Mouse (Mus musculus): Measurements from ENCODE around the gene Atat1. TPM values are rescaled to one million over a fixed set of nuclear protein-coding genes. Genes with fewer than 3 reads are reported as not detected.

The Atat1 gene
- total and polyA plus RNA-seq, 3 experiments, result 10.5 to 18.3 (median 16.3) TPM

DNA sequence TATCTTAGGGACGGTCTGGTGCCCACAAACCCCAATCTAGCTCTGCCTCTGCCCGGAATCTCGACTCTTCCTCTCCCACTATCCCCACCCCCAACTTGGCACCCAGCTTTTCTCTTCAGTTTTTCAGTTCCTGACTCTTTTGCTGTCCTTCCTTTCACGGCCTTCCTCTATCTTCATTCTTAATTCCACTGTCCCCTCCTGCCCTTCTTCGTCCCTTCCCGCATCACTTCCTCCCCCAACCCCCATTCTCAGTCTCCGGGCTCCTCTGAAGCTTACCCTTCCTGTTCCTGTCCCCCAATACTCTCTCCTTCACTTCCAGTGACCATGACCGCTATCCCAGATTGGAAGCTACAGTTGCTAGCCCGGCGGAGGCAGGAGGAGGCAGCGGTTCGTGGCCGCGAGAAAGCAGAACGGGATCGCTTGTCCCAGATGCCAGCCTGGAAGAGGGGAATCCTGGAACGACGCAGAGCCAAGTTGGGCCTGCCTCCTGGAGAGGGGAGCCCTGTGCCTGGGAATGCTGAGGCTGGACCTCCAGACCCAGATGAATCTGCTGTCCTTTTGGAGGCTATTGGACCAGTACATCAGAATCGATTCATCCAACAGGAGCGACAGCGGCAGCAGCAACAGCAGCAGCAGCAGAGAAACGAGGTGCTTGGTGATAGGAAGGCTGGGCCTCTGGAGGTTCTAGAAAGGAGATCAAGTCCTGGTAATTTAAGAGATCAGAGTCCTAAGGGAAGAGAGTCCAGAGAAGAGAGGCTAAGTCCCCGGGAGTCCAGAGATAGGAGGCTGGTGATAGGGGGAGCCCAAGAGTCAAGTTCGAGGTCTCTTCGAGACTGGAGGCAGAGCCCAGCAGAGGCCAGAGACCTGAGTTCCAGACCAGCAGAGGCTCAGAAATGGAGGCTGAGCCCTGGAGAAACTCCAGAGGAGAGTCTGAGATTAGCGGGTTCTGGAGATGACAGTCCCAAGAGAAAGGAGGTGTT lies 42.7 kb downstream of the Atat1 start:
- ATAC-seq (ENCODE audit: extremely low read depth, insufficient number of reproducible peaks, low FRiP score, poor library complexity, severe bottlenecking), result no peak
- Histone ChIP-seq H3K4me1 (ENCODE audit: insufficient read depth, low read depth, low read length) (peaks cover 94% of the 10 kb centered on the region), H3K27me3 (ENCODE audit: insufficient read depth, low read length) (peaks cover 17% of the 10 kb centered on the region; the same call in 1 of the 2 replicates), H3K9me3 (replicated peaks) (peaks cover 4% of the 10 kb centered on the region; the same call in 1 of the 2 replicates), H3K36me3 (replicated peaks) (peaks cover 35% of the 10 kb centered on the region), H3K4me3 (ENCODE audit: low read depth, low read length) (peak overlapping the region; percentile 74)
- 0 out of 2 replicates have a peak, but pooled peaks have one; percentile 7 for TF ChIP-seq CTCF (IDR thresholded peaks at IDR 0.05; ENCODE audit: low read depth, low read length)
- no peak for TF ChIP-seq GATA1 (IDR thresholded peaks at IDR 0.05; ENCODE audit: borderline replicate concordance, low read length)
- peak; percentile 37 for DNase-seq (ENCODE audit: low spot score)

DNA sequence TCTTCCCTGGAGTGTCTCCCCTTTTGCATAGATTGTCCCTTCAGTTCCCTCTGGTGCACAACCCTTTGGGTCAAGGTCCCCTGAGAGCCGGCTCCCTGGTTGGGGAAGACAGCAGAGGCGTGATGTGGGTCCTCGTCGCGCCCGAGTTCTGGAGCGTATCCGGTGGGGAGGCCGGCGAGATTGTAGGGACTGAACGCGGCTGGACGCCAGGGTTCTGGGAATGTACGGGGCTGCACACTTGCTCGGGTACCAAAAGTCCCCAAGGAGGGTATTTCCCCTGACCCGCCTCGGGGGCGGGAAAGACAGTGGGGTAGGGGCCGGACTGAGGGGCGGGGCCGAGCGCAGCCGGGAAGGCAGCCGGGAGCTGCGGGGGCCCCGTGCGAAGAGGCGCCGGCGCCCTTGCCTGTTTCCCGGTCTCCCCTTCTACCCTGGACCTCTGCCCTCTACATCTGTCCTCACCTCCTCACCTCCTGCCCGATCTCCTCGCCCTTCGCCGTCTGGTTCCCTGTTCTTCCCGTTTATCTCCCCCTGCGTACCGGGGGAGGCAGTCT lies 43.5 kb downstream of the Atat1 start:
- Histone ChIP-seq H3K36me3 (replicated peaks) (peaks cover 30% of the 10 kb centered on the region), H3K27me3 (ENCODE audit: insufficient read depth, low read length) (peaks cover 17% of the 10 kb centered on the region; the same call in 1 of the 2 replicates), H3K4me3 (ENCODE audit: low read depth, low read length) (peak overlapping the region; percentile 74), H3K4me1 (ENCODE audit: insufficient read depth, low read depth, low read length) (peaks cover 94% of the 10 kb centered on the region), H3K9me3 (replicated peaks) (peaks cover 4% of the 10 kb centered on the region; the same call in 1 of the 2 replicates)
- TF ChIP-seq TAL1 (conservative IDR thresholded peaks at IDR 0.05; ENCODE audit: low read depth, low read length) (no peak), CTCF (IDR thresholded peaks at IDR 0.05; ENCODE audit: low read depth, low read length) (no peak), GATA1 (IDR thresholded peaks at IDR 0.05; ENCODE audit: borderline replicate concordance, low read length) (no peak), GATA2 (IDR thresholded peaks at IDR 0.05; ENCODE audit: borderline replicate concordance, low read depth, low read length) (no peak), POLR2AphosphoS5 (IDR thresholded peaks at IDR 0.05; ENCODE audit: insufficient replicate concordance, low read depth, low read length) (no peak)
- ATAC-seq (ENCODE audit: extremely low read depth, insufficient number of reproducible peaks, low FRiP score, poor library complexity, severe bottlenecking), result no peak
- peak; percentile 41 for DNase-seq (ENCODE audit: low spot score)

DNA sequence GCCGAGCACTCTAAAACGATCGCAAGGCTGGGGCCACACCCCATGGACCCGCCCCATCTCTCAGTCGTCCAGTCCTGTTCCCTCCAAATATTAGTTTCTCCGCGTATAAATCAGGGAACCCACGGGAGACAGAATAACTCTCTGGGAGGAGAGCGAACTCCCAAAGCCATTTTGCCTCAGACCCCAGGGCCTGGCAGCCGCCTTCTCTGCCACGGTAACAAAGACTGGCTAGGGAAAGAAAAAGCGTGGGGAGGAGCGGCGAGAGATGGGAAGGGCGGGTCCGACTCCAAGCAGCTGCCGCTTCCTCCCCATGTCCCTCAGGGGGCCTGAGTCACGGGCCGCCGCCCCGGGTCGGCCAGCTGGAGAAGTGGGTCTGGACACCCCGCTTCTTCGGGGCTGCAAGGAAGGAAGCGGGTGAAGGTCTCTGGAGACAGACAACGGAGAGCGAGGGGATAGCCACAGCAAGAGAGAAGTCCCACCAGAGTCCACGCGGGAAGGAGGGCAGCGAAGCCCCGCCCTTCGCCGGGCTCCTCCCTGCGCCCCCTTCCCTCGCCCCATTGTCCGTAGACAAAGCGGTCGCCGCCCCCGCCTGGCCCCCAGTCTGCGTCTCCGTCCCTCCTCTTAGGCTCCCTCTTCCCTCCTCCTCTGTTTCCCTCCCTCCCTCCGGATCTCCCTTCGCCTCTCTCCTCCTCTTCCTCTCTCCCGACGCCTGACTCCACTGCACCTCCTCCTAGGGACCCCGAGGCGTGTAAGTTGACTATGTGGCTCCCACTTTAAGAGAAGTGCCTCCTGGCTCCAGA lies 44.2 kb downstream of the Atat1 start, which contains the start of gene Ppp1r18:
TSS of gene Ppp1r18 (plus strand) at position 113 of the 800 bp plus-strand sequence.
- ATAC-seq (ENCODE audit: extremely low read depth, insufficient number of reproducible peaks, low FRiP score, poor library complexity, severe bottlenecking) (0 out of 2 replicates have a peak, but pooled peaks have one; percentile 3), DNase-seq (ENCODE audit: low spot score) (peak; percentile 60)
- Histone ChIP-seq H3K4me1 (ENCODE audit: insufficient read depth, low read depth, low read length) (peaks cover 95% of the 10 kb centered on the region), H3K36me3 (replicated peaks) (peaks cover 25% of the 10 kb centered on the region), H3K9me3 (replicated peaks) (no peaks in the 10 kb centered on the region), H3K4me3 (ENCODE audit: low read depth, low read length) (peak within 1 kb of the TSS; percentile 74), H3K27me3 (ENCODE audit: insufficient read depth, low read length) (peaks cover 17% of the 10 kb centered on the region; the same call in 1 of the 2 replicates)
- TF ChIP-seq GATA2 (IDR thresholded peaks at IDR 0.05; ENCODE audit: borderline replicate concordance, low read depth, low read length) (no peak), POLR2AphosphoS5 (IDR thresholded peaks at IDR 0.05; ENCODE audit: insufficient replicate concordance, low read depth, low read length) (no peak), GATA1 (IDR thresholded peaks at IDR 0.05; ENCODE audit: borderline replicate concordance, low read length) (no peak), TAL1 (conservative IDR thresholded peaks at IDR 0.05; ENCODE audit: low read depth, low read length) (no peak), CTCF (IDR thresholded peaks at IDR 0.05; ENCODE audit: low read depth, low read length) (no peak)

DNA sequence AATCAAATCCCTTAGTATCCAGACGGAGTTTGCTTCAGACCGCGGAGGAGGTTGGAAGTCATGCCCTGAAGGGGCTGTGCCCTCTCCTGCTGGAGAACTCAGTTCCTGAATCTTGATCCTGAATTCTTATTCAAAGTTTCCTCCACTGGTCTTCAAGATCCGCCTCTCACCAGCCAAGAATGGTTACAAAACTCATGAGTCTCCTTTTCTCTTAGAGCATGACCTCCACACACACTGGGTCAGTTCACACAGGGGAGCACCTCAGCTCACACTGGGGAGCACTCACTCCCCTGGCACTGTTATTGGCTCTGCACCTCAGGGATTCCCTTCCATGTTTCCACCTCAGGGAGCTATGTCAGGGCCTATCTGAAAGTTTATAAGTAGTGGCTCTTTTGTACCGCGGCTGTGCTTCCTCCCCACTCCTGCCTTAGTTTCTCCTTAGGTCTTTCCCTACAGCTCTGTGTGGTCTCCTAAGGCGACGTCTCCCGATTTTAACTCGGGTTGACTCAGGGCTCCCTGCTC lies 45.0 kb downstream of the Atat1 start:
- ATAC-seq (ENCODE audit: extremely low read depth, insufficient number of reproducible peaks, low FRiP score, poor library complexity, severe bottlenecking) (no peak), DNase-seq (ENCODE audit: low spot score) (no peak)
- peaks cover 25% of the 10 kb centered on the region for H3K36me3 ChIP-seq (replicated peaks)
- peak overlapping the region; percentile 74; the same call in 1 of the 2 replicates for H3K4me3 ChIP-seq (ENCODE audit: low read depth, low read length)
- peaks cover 17% of the 10 kb centered on the region; the same call in 1 of the 2 replicates for H3K27me3 ChIP-seq (ENCODE audit: insufficient read depth, low read length)
- H3K9me3 ChIP-seq (replicated peaks), result no peaks in the 10 kb centered on the region
- peaks cover 95% of the 10 kb centered on the region for H3K4me1 ChIP-seq (ENCODE audit: insufficient read depth, low read depth, low read length)
- no peak for TF ChIP-seq CTCF (IDR thresholded peaks at IDR 0.05; ENCODE audit: low read depth, low read length)

DNA sequence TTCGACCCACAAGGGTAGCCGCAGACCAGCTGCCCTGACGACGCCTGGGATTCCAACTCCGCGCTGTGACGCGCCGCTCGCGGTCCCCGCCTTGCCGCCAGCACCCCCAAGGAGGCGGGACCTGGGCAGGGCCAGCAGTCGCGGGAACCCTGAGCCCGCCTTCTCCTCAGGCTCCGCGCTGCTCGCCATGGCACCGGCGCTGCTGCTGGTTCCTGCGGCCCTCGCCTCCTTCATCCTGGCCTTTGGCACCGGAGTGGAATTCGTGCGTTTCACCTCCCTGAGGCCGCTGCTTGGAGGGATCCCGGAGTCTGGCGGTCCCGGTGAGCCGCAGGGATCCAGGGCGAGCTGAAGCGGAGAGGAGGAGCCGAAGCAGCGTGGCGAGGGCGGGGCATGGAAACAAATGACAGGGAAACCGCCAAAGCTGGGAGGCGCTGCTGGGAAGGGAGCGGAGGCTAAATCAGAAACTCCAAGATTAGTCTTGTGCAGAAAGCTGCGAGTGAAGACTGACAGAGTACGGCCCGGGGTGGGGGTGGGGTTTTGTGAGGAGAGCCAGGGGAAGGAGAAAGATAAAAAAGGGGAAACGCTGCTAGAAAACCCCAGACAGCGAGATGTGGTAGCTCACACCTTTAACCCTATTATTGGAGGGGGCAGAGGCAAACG lies 48.5 kb downstream of the Atat1 start, which contains the start of gene Nrm:
TSS of gene Nrm (plus strand) at position 121 of the 660 bp plus-strand sequence.
- DNase-seq (ENCODE audit: low spot score) (peak; percentile 79), ATAC-seq (ENCODE audit: extremely low read depth, insufficient number of reproducible peaks, low FRiP score, poor library complexity, severe bottlenecking) (peak; percentile 69)
- peak within 1 kb of the TSS; percentile 87 for H3K4me3 ChIP-seq (ENCODE audit: low read depth, low read length)
- peaks cover 78% of the 10 kb centered on the region for H3K4me1 ChIP-seq (ENCODE audit: insufficient read depth, low read depth, low read length)
- peaks cover 6% of the 10 kb centered on the region; the same call in 1 of the 2 replicates for H3K27me3 ChIP-seq (ENCODE audit: insufficient read depth, low read length)
- no peak for TF ChIP-seq CTCF (IDR thresholded peaks at IDR 0.05; ENCODE audit: low read depth, low read length)
- no peak for TF ChIP-seq POLR2AphosphoS5 (IDR thresholded peaks at IDR 0.05; ENCODE audit: insufficient replicate concordance, low read depth, low read length)
- no peak for TF ChIP-seq GATA2 (IDR thresholded peaks at IDR 0.05; ENCODE audit: borderline replicate concordance, low read depth, low read length)
- no peak for TF ChIP-seq TAL1 (conservative IDR thresholded peaks at IDR 0.05; ENCODE audit: low read depth, low read length)
- no peak for TF ChIP-seq GATA1 (IDR thresholded peaks at IDR 0.05; ENCODE audit: borderline replicate concordance, low read length)
- H3K36me3 ChIP-seq (replicated peaks), result peaks cover 54% of the 10 kb centered on the region
- H3K9me3 ChIP-seq (replicated peaks), result no peaks in the 10 kb centered on the region

Data from G1E (cell line).